Mouse (Mus musculus) heart, postnatal 36 days (tissue): Measurements from ENCODE around the gene Zdhhc11. TPM values are rescaled to one million over a fixed set of nuclear protein-coding genes. Genes with fewer than 3 reads are reported as not detected.

Source experiments
- microRNA-seq, 2 experiments: library from miRNA; unstranded; fragments of <30 nt; microRNA quantifications; one replicate each; pipeline ENCODE4 v1.2.0; 2021; ENCODE audit warnings: borderline number of aligned reads in 2 of 2
- total RNA-seq, 2 experiments: library from RNA; stranded (reverse); gene quantifications; 2 replicates each; pipeline ENCODE4 v1.2.3; 2021

Zdhhc11 gene
- total RNA-seq, 2 experiments from 2014 or later: not detected

Small RNAs within 50 kb of the gene (microRNA-seq; reads per million reads assigned to microRNA genes)
- gene Gm25197: 0 reads per million in 2 experiments

Other genes with a start within 250 kb of the Zdhhc11 start
- 100 to 1,000 TPM; 163 to 167 TPM for gene Slc12a7, start 230.8 kb upstream of the Zdhhc11 start, total RNA-seq
- under 1 TPM; 0.70 to 0.78 TPM for gene Nkd2, start 116.2 kb upstream of the Zdhhc11 start, total RNA-seq
- gene Trip13, start 26.1 kb upstream of the Zdhhc11 start, total RNA-seq: under 1 TPM; 0.33 to 0.68 TPM
- 10 to 100 TPM; 20.6 to 23.6 TPM for gene Brd9, start 26.0 kb upstream of the Zdhhc11 start, total RNA-seq
- gene Tppp, start 45.6 kb downstream of the Zdhhc11 start, total RNA-seq: 10 to 100 TPM; 19.3 to 24.5 TPM
- gene Cep72, start 98.4 kb downstream of the Zdhhc11 start, total RNA-seq: under 1 TPM; 0.57 to 0.80 TPM
- gene Slc9a3, start 157.6 kb downstream of the Zdhhc11 start, total RNA-seq: under 1 TPM; 0.22 to 0.56 TPM
- 10 to 100 TPM; 45.6 to 46.3 TPM for gene Exoc3, start 244.9 kb downstream of the Zdhhc11 start, total RNA-seq